Mouse (Mus musculus) layer of hippocampus, adult 2 months (tissue): Measurements from ENCODE around the gene Btg2. TPM values are rescaled to one million over a fixed set of nuclear protein-coding genes. Genes with fewer than 3 reads are reported as not detected.
A peak's percentile ranks its signal among the peaks of the same experiment; 100 is the strongest.

Experiments used
- DNase-seq, 2 experiments: peaks; one replicate each; pipeline ENCODE4 v3.0.0; 2022; ENCODE audit warnings: low spot score in 2 of 2
- H3K27ac ChIP-seq: fragments of 200-600 bp; 2 replicates; pipeline ENCODE4 v1.8.1; 2022
- H3K4me3 ChIP-seq: fragments of 200-600 bp; 2 replicates; pipeline ENCODE4 v1.8.1; 2022; ENCODE audit warnings: mild to moderate bottlenecking
- CTCF ChIP-seq: fragments of 200-600 bp; conservative IDR thresholded peaks from 2 replicates; pipeline ENCODE4 v1.8.1; 2022; ENCODE audit warnings: antibody characterized with exemption, mild to moderate bottlenecking, moderate library complexity
- total RNA-seq, 2 experiments: library from RNA; stranded (reverse); gene quantifications; 2 replicates each; pipeline ENCODE4 v1.2.3; 2021

Btg2 gene
- total RNA-seq, 2 experiments from 2014 or later = 17.2 to 22.0 TPM

DNA sequence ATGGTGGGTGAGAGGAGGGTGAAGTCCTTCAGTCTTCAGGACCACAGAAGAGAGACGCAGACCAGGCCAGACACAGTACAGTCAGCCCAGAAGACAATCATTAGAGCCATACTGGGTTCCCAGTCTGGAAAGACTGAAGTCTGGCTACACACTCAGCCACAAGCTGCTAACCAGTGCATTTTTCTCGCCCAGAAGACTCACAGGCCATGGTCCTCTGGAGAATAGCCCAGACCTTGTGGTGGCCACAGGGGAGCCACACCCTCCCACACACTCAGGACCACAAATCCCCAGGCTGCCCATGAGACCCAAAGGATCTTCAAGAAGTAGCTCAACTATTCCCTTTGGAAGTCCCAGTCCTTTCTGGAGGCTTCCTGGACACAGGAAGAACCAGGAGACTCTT is 39.6 kb downstream of the Btg2 start:
- no peak overlapping the region for H3K27ac ChIP-seq
- TF ChIP-seq CTCF = no peak
- no peak overlapping the region for H3K4me3 ChIP-seq
- no peak for DNase-seq

DNA sequence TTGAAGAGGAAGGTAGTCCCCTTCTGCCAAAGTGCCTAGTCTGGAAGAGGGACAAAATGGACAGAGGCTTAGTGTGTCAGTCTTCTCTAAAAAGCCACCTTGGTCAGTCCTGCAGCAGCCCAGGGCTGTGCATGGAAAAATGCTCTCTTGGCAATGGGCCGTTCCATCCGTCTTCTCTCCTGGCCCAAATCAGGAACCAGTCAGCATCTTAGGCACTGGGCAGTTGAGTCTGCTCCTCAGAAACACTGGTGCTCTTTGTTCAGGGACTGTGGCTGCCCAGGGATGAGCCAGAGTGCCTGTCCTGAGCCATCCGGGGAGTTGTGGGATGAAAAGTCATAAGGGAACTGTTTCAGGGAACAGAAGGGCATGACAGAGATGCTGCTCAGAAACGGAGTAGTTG is 40.6 kb downstream of the Btg2 start:
- Histone ChIP-seq H3K4me3 (no peak overlapping the region), H3K27ac (no peak overlapping the region; the same call in 1 of the 2 replicates)
- no peak for DNase-seq
- no peak for TF ChIP-seq CTCF

DNA sequence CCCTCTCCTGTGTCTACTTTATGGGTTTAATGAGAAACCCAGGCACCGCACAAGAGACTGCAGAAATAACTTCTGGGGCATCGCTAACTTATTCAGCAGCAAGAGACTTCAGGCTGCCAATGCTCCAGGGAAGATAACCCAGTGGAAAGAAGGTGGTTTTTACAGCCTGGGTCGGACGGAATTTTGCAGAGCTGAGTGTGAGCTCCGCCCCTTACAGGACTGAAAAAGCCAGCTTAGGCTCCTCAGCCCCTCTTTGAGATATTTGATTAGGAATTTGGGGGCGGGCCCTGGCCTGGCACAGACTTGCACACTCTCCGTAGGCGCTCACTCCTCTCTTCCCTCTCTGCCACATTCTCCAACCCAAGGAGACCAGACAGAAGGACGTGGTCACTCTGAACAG is 41.7 kb downstream of the Btg2 start, which contains the start of gene Fmod:
TSS of gene Fmod (plus strand) at position 83 of the 400 bp plus-strand sequence.
- H3K4me3 ChIP-seq = no peak within 1 kb of the TSS
- DNase-seq = no peak
- no peak for TF ChIP-seq CTCF
- no peak within 1 kb of the TSS; the same call in 1 of the 2 replicates for H3K27ac ChIP-seq

DNA sequence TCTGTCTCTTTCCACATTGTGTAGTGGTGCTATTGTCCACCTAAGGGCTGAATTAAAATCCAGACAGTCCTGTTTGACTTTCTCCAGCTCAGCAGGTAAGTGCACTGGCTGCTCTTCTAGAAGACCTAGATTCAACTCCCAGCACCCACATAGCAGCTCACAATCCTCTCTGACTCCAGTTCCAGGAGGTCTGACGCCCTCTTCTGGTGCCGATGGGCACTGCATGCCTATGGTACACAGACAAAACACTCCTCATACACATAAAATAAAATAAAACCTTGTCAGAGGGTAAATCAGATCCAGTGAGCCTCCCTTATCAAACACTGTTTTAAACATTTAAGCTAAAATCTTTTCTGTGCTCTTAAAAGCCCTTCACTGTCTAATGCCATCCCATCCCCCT is 42.4 kb downstream of the Btg2 start:
- Histone ChIP-seq H3K27ac (no peak overlapping the region), H3K4me3 (no peak overlapping the region)
- peak; percentile 60 for TF ChIP-seq CTCF

DNA sequence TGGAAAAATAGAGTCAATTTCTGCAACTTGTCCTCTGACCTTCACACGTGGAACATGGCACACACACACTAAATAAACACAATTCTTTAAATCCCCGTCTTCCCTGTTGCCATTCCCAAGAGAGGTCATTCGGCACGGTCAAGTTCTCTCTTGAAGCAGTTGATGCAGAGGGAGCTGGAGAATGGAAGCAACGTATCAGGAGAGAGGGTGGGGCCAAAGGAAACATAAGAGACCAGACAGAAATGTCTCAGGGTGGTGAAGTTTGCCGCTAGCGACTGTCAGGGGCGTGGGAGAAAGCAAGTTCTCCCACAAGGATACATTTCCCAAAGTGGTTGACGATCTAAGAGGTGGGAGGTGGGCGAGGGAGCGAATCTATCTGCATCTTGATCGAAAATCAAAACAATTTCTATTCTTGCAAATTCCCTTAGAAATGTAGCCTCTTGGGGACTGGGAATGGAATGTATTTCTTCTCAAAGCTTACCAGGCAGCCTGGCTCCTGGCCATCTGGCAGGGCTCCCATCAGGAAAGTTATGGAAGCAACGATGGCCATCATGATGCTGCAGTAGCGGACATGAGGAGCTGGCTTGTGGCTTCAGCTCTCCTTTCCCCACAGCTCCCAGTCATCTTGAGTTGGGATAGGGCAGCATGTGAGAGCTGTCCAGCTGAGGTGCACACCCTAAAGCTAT is 50.6 kb downstream of the Btg2 start:
- Histone ChIP-seq H3K27ac (no peak overlapping the region), H3K4me3 (no peak overlapping the region)
- no peak for DNase-seq
- no peak for TF ChIP-seq CTCF

More for the DNA sequence above, 42.4 kb downstream of the Btg2 start:
- DNase-seq = no peak

DNA sequence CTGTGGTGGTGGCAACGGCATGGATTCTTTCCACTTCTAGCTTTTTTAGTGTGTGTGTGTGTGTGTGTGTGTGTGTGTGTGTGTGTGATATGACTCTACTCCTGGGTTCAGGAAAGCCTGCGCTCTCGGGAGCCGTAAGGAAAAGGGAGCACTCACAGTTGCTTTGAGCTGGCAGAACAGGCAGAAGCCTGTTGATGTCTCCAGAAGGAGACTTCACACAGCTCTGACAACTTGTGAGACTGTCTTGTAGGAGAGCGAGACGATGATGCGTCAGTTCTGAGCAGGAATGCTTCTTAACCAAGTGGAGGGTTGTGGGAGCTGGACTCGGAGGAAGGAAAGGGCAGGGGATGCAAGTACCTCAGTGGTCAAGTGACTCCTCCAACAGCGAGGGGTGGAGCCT is 52.2 kb downstream of the Btg2 start:
- no peak for DNase-seq
- Histone ChIP-seq H3K4me3 (no peak overlapping the region), H3K27ac (no peak overlapping the region)
- no peak for TF ChIP-seq CTCF

DNA sequence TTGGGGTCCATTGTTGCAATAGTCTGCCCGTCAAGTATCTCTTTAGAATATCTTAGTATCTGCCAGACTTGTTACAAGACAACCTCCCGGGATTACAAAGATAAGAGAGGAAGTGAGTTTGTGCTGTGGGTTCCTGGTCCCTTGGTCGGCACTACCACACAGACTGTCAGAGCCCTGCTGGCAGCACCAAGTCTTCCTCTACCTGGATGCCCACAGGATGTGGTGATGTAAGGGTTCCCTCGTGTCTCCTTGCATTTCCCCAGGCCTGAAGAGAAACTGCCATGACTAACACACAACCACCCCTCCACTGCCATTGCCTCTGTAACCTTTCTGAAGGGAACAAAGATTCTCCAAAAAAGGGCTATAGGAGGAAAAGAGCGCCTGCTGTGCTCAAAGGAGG is 52.9 kb downstream of the Btg2 start:
- DNase-seq = no peak
- Histone ChIP-seq H3K4me3 (no peak overlapping the region), H3K27ac (no peak overlapping the region)
- TF ChIP-seq CTCF = no peak

Other genes starting within 250 kb of the Btg2 start
- under 1 TPM in 1 of 2 experiments, not detected in 1; 0.31 TPM for gene Optc, start 171.1 kb downstream of the Btg2 start, total RNA-seq
- 10 to 100 TPM; 13.8 to 18.0 TPM for gene Prelp, start 157.7 kb downstream of the Btg2 start, total RNA-seq
- gene Fmod, start 41.9 kb downstream of the Btg2 start, total RNA-seq = 1 to 10 TPM; 6.0 to 7.4 TPM
- gene Chit1, start 32.1 kb upstream of the Btg2 start, total RNA-seq = under 1 TPM in 1 of 2 experiments, not detected in 1; 0.20 TPM
- gene Chil1, start 103.1 kb upstream of the Btg2 start, total RNA-seq = 10 to 100 TPM; 11.1 to 12.4 TPM
- gene Mybph, start 114.3 kb upstream of the Btg2 start, total RNA-seq = not detected
- 100 to 1,000 TPM; 202 to 221 TPM for gene Adora1, start 156.3 kb upstream of the Btg2 start, total RNA-seq
- not detected for gene Myog, start 210.9 kb upstream of the Btg2 start, total RNA-seq